Mouse (Mus musculus) bone marrow, adult 2 months (tissue): Measurements from ENCODE around the gene Top3a.

ENCODE experiments used
- CTCF ChIP-seq: fragments of 200-500 bp; IDR thresholded peaks from 2 replicates; pipeline ENCODE4 v1.5.1; 2011; ENCODE audit warnings: low read length, control low read depth; ENCODE audit not compliant: control insufficient read depth, insufficient read depth
- POLR2A ChIP-seq: fragments of 200-500 bp; IDR thresholded peaks from 2 replicates; pipeline ENCODE4 v1.6.1; 2011; ENCODE audit warnings: low read depth, mild to moderate bottlenecking, control low read depth, low read length, borderline replicate concordance; ENCODE audit not compliant: control insufficient read depth

DNA sequence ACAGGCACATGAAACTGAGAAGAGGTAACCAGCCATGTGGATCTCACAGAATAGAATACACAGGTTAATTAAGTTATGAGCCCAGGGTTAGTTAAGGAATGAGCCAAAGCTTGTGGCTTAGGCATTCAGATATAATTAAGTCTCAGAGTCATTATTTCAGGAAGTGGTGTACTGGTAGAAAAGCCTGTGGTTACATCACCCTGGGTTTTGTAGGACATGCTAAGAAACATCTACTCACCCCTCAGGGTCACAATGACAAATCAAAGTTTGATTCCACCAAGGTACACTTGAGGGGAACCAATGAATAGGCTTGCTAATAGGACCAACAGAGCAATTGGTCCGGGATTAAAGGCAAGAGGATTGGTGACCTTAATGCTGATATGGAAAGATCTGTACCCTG lies 49.5 kb upstream of the Top3a start:
- TF ChIP-seq CTCF, result no peak
- no peak for TF ChIP-seq POLR2A
